Mouse (Mus musculus) A20 (cell line): Measurements from ENCODE around the gene Epha10.
"Not testable (repeated sequence)": the region's sequence is repeated elsewhere in the genome, so short reads cannot be mapped to it uniquely, and the experiment has no call there.

Experiments
- DNase-seq: peaks from one replicate; pipeline ENCODE4 v3.0.0-alpha.2; 2011; ENCODE audit warnings: low read depth, low spot score

Epha10 gene

DNA sequence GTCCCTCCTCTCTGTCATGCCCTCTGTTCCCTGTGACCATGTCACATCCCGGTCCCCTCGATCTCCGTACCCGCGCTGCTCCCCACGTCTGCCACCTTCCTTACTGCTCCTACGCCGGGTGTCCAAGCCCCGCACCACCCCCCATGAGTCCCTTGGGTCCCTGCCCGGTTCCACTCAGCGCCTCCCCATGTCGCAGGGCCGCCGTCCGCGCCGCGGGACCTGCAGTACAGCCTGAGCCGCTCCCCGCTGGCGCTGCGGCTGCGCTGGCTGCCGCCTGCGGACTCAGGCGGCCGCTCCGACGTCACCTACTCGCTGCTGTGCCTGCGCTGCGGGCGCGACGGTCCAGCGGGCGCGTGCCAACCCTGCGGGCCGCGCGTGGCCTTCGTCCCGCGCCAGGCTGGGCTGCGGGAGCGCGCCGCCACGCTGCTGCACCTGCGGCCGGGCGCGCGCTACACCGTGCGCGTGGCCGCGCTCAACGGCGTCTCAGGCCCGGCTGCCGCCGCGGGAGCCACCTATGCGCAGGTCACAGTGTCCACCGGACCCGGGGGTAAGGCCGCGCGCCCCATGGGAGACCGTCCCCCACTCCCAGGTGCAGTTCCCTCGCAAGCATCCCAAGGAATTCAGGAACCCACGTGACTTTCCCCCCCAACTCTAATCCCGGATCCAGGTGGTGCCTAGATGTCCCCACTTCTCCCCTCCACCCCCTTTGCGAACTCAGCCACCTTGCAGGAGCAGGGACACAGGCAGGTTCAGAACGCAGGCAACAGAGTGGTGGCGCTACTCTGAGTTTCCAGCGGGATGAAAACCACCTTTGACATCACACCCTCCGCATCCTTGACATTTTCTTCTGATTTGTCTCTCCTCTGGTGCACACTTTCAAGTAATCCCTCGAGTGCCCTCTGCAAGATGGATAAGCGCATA lies 14.1 kb downstream of the Epha10 start:
- DNase-seq = no peak

DNA sequence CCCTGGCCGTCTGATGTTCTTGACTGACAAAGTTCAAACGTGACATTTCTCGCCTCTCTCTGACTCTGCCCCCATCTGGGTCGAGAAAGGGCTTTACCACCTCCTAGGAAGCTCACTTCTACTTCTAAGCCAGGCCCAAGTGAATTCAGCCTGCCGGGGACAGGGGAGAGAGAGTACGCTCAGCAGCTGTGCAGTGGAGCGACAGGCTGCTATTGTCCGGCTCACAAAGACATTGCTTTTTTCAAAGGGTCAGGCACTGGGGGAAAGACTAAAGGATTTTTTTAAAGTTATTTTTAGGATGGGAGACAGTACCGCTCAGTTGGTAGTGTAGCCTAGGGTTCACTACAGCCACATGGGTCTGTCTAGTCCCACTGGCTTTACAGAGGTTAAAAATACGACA lies 17.7 kb downstream of the Epha10 start:
- no peak for DNase-seq

GRCm38 (mm10) chr4:124899906-124900305 lies 19.2 kb downstream of the Epha10 start:
- DNase-seq = no peak

GRCm38 (mm10) chr4:124905417-124905816 lies 24.7 kb downstream of the Epha10 start:
- DNase-seq = peak; percentile 48

GRCm38 (mm10) chr4:124905971-124906822 lies 25.5 kb downstream of the Epha10 start:
- no peak for DNase-seq

GRCm38 (mm10) chr4:124928102-124928501 lies 47.4 kb downstream of the Epha10 start:
- no peak for DNase-seq

- peak; percentile 97 for DNase-seq
These were observed 56.1 kb downstream of the Epha10 start, which contains the start of gene 9930104L06Rik for GRCm38 (mm10) chr4:124936613-124937471. Gene 9930104L06Rik (plus strand): TSS chr4:124937048.

DNA sequence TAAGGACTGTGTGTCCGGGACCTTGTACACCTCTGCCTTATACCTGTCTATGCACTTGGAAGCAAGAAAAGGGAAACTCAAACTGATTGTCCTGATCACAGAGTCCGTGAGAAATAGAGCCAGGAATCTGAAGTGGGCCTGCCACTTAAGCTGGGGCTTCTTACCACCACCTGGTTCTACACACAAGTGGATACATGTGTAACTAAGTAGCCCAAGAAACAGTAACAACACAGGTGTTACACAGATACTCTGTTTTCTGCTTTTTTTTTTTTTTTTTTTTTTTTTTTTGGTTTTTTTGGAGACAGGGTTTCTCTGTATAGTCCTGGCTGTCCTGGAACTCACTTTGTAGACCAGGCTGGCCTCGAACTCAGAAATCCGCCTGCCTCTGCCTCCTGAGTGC lies 58.5 kb downstream of the Epha10 start, which contains the start of gene Cdca8:
TSS of gene Cdca8 (minus strand) at position 101 of the 400 bp plus-strand sequence.
- DNase-seq = not testable (repeated sequence)

- DNase-seq = peak; percentile 84
These were observed 62.3 kb downstream of the Epha10 start for GRCm38 (mm10) chr4:124943022-124943421.

DNA sequence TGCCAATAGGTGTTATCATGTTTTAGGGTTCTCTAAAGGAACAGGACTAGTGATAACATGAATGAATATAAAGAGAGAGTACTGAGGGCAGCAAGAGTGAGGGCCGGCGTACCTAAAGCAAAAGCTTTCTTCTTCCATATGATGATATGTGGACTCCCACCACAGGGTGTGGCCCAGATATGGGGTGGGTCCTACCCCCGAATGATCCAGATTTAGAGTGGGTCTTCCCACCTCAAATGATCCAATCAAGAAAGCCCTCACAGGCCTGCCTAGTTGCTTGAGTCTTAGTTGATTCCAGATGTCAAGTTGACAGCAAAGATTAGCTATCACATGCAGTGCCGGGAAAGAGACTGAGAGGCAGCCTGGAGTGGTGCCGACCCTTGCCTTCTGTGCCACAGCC lies 63.1 kb downstream of the Epha10 start:
- no peak for DNase-seq

- DNase-seq = peak; percentile 10
These were observed 64.3 kb downstream of the Epha10 start for GRCm38 (mm10) chr4:124944961-124945360.

GRCm38 (mm10) chr4:124949488-124949887 lies 68.8 kb downstream of the Epha10 start:
- DNase-seq = no peak

DNA sequence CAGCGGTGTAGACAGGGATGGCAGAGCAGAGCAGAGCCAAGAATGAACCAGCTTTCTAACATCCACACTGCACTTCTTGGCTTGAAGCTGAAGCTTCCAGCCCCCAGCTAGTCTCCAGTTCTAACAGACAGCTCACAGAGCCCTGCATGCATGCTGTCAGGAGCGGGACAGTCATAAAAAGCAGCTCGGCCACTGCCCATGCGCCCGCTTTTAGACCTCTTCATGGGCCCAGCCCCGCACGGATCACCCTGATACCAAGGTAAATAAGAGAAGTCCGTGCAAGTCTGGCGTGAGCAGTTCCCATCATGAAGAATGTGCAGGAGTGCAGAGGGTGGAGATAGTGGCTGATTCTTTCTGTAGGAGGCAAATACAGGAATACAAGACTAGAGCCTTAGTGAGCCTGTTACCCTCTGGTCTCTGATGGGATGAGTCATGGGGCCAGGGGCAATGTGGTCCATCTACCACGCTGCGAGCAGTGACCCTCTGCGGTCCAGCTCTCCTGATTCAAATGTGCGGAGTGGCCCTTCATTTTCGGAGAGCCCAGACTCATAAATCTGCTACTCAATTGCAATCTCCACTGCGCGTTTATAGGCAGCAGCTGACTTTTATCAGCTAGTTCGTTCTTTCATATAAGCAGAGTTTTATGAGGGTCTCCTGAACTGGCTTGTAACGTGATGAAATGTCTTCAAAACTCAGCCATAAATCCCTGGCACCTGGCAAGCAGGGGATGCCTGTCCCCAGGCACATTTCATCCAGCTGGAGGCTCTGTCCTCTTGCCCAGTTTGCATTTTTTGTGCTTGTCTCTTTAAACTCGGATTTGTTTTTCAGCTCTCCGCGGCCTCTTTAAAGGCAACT lies 69.7 kb downstream of the Epha10 start:
- no peak for DNase-seq

DNA sequence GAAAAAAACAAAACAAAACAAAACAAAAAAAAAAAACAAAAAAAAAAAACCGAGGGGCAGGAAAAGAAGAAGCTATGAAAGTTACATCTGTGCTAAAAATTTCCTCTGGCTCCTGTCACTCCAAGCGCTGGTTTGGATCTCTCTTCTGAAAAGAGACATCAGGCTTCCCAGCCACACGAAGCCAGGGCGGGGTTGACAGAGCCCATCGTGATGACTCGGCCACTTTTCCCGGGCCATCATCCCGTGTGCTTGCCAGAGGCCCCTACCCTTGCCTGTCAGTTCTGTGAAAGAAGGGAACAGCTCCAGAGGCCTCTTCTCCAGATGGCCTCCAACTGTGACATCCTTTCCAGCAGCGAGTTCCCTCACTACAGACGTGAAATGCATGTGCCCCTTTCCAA lies 70.3 kb downstream of the Epha10 start:
- DNase-seq = no peak

DNA sequence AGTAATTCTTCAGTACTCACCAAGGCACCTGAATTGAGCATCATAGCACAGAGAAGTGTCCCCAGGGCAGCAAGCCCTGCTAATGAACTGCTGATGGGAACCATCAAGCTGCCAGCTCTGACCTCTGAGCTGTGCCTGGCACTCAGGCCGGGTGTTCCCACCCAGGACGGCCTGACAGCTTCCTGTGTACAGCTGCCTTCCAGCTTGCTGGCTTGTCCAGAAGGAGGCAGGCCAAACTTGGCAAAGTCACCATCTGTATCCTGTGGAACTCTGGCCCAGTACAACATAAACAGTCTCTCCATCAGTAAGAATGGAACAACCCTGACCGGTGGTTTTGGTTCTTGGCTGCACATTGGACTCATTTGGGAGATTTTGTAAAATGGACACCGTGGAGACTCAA lies 72.8 kb downstream of the Epha10 start:
- DNase-seq = no peak

- DNase-seq = no peak
These were observed 76.6 kb downstream of the Epha10 start for GRCm38 (mm10) chr4:124957284-124957683.

GRCm38 (mm10) chr4:124959062-124959461 lies 78.4 kb downstream of the Epha10 start:
- DNase-seq = no peak

DNA sequence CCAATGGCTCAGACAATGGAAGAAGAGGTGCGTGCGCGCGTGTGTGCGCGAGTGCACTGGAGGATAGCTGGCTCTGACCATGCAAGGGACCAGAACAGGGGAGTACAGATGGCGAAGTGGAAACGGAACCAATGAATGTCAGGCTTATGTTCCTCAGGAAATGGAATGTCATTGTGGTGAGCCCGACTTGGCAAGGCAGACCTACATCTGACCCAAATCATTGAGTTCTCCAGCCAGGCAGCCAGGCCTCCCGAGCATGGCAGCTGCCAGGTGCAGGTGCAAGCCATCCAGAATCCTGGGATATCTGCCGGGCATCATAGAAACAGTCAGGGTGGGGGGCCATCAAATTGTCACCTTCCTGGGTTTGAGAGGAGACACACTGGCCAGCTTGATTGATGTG lies 80.2 kb downstream of the Epha10 start:
- DNase-seq = no peak

GRCm38 (mm10) chr4:124962576-124962975 lies 81.9 kb downstream of the Epha10 start:
- DNase-seq = no peak

DNA sequence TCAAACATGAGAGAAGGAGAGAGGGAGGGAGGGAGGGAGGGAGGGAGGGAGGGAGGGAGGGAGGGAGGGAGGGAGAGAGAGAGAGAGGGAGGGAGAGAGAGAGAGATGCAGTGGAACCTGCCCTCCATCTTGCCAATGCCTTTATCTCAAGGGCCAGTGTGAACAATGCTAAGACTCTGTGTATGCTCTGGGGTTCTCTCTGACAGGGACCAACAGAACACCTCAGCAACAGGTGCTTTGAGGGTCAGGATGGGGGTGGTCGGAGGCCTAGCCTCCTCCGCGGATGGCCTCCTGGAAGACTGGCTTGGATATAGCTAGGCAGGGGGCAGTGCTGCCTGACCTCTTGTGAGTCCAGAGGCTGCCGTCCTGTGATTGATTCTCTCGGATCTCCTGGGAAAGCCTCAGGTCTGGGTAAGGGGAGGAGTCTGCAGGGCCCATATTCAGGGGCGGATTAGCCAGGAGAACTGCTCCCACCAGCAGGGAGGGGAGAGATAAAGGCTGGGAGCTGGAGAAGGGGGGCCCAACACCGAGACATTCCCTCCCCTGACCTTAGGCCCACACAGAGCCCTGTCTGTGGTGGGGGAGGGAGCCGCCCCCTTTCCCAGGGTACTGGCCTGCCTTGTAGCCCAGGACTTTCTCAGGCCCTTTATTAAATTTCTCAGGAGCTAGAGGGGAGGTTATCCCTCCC lies 84.4 kb downstream of the Epha10 start:
- DNase-seq = no peak
